Mouse (Mus musculus) layer of hippocampus, postnatal 36 days (tissue): ENCODE results near the gene Zpbp2. TPM values are rescaled to one million over a fixed set of nuclear protein-coding genes. Genes with fewer than 3 reads are reported as not detected.

Experiments used
- DNase-seq, 2 experiments: peaks; one replicate each; pipeline ENCODE4 v3.0.0; 2022
- total RNA-seq, 2 experiments: library from RNA; stranded (reverse); gene quantifications; 2 replicates each; pipeline ENCODE4 v1.2.3; 2021

Gene Zpbp2
- not detected for total RNA-seq

- peak; percentile 92 to 93 for DNase-seq
Observed at GRCm38 (mm10) chr11:98550975-98551828, at the start of gene Zpbp2. Gene Zpbp2 (plus strand): TSS chr11:98551097.

GRCm38 (mm10) chr11:98504926-98505325, 46.0 kb upstream of the Zpbp2 start:
- no peak for DNase-seq

- peak; percentile 3 for DNase-seq
Observed at GRCm38 (mm10) chr11:98509434-98509833, 41.5 kb upstream of the Zpbp2 start.

GRCm38 (mm10) chr11:98510125-98510524, 40.8 kb upstream of the Zpbp2 start:
- no peak for DNase-seq

- no peak for DNase-seq
Observed at GRCm38 (mm10) chr11:98512881-98513280, 38.0 kb upstream of the Zpbp2 start.

GRCm38 (mm10) chr11:98513356-98513936, 37.5 kb upstream of the Zpbp2 start:
- DNase-seq = no peak

GRCm38 (mm10) chr11:98520468-98520867, 30.4 kb upstream of the Zpbp2 start:
- DNase-seq = no peak

GRCm38 (mm10) chr11:98525140-98525539, 25.8 kb upstream of the Zpbp2 start:
- no peak for DNase-seq

GRCm38 (mm10) chr11:98526824-98527461, 24.0 kb upstream of the Zpbp2 start:
- DNase-seq = no peak

GRCm38 (mm10) chr11:98537480-98538034, 13.3 kb upstream of the Zpbp2 start:
- no peak for DNase-seq

GRCm38 (mm10) chr11:98540319-98540718, 10.6 kb upstream of the Zpbp2 start:
- no peak for DNase-seq

GRCm38 (mm10) chr11:98542553-98542952, 8.3 kb upstream of the Zpbp2 start:
- DNase-seq = no peak

GRCm38 (mm10) chr11:98543414-98543813, 7.5 kb upstream of the Zpbp2 start:
- no peak for DNase-seq

GRCm38 (mm10) chr11:98544890-98545677, 5.8 kb upstream of the Zpbp2 start:
- no peak for DNase-seq

- DNase-seq = peak; percentile 15 to 20
Observed at GRCm38 (mm10) chr11:98545711-98546231, 5.1 kb upstream of the Zpbp2 start, which contains the start of gene Ikzf3. Gene Ikzf3 (minus strand): TSS chr11:98546031.

GRCm38 (mm10) chr11:98546529-98547307, 4.2 kb upstream of the Zpbp2 start:
- DNase-seq = no peak

- no peak for DNase-seq
Observed at GRCm38 (mm10) chr11:98547308-98547693, 3.6 kb upstream of the Zpbp2 start.

GRCm38 (mm10) chr11:98549363-98549762, 1.5 kb upstream of the Zpbp2 start:
- no peak for DNase-seq

GRCm38 (mm10) chr11:98550311-98550974, 454 bp upstream of the Zpbp2 start:
- no peak for DNase-seq

- DNase-seq = no peak
Observed at GRCm38 (mm10) chr11:98553966-98554365, 3.1 kb downstream of the Zpbp2 start.
